Mouse (Mus musculus) lung, adult 18-20 months (tissue): Measurements from ENCODE around the gene Ropn1.
A peak's percentile ranks its signal among the peaks of the same experiment; 100 is the strongest.
"Not testable (repeated sequence)": the region's sequence is repeated elsewhere in the genome, so short reads cannot be mapped to it uniquely, and the experiment has no call there.

Experiments used
- DNase-seq, 2 experiments: peaks; one replicate each; pipeline ENCODE4 v3.0.0; 2022; ENCODE audit warnings: mixed read lengths in 2 of 2

The Ropn1 gene

DNA sequence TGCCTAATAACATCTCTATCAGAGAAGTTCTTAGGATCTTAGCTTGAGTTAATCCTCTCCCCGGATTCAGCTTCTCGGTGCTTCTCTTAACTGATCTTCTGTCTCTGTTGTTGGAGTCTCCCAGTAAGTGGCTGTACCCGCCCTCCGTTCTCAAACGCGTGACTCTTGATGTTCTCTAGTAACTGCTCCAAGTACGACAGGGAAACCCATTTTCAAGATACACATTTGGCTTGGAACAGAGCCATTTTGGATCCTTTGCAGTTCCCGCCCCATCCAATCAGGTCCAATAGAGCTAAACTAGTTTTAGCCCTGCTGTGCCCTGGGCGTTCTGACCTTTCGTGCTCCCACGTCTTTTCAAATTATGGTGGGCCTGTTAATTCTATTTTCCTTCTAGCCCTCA, 41.4 kb downstream of the Ropn1 start:
- DNase-seq: peak; percentile 15 to 36

DNA sequence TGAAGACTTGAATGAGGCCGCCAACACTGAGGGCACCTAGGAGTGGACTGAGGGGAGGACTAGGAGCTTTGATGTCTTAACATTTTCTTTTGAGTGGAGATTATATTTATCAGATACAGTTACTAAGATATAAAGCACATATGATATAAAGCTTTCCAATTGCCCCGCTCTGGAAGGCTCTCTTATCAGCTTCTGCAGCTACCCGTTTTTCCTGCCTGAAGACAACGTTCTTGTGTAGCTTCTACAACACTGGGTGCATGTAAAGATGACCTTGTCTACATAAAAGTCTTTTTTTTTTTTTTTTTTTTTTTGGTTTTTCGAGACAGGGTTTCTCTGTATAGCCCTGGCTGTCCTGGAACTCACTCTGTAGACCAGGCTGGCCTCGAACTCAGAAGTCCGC, 44.8 kb downstream of the Ropn1 start:
- no peak for DNase-seq

DNA sequence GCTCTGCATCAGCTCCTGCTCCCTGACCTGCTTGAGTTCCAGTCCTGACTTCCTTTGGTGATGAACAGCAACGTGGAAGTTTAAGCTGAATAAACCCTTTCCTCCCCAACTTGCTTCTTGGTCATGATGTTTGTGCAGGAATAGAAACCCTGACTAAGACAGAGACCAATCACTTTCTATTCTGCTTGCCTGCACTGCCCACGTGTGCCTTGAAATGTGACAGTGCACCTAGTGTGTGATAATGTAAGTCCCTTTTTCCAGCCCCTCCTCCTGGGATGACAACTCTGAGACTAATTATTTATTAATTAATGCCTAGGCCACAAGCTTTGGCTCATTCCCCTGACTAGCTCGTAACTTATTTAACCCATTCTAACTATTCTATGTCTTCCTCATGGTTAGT, 49.0 kb downstream of the Ropn1 start:
- DNase-seq: not testable (repeated sequence)

DNA sequence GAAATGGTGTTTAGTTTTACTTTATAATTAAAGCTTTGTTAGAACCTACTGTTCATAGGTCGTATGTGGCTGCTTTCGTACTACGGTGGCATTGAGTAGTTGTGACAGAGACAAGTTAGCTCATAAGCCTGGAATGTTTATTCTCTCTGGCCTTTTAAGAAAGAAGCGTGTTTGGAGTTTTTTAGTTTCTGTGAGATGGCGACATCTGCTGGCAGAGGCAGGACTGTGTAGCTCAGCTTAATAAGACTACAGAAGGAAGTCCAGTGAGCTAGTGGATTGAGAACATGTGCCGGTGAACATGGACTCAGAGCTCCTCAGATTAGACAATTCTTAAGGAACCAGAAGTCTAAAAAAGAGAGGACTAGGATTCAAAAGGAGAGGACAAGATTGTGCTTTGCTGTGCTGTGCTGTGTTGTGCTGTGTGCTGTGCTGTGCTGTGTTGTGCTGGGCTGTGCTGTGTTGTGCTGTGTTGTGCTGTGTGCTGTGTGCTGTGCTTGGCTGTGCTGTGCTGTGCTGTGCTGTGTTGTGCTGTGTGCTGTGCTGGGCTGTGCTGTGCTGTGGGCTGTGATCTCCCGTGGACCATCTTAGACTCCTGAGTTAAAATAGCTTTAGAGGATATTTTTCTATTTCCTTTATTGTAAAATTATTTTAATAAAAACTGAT, 50.6 kb downstream of the Ropn1 start:
- peak; percentile 81 to 86 for DNase-seq

DNA sequence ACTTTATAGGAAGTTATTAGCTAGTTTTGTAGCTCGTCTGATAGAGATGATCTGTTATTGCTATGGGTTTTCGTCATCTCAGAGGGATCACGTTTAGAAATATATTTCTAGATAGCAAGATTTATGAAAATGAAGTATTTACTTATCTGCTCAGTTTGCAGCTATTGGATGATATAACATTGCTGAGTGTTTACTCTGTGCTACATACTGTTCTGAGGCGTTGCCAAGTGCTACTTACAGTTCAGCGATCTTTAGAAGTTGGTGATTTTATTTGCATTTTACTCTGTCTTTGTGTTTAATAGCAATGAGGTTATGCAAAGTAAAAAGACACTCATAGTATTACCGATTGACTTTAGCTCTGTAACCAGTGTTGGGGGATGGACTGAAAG, 51.1 kb downstream of the Ropn1 start:
- DNase-seq: no peak

DNA sequence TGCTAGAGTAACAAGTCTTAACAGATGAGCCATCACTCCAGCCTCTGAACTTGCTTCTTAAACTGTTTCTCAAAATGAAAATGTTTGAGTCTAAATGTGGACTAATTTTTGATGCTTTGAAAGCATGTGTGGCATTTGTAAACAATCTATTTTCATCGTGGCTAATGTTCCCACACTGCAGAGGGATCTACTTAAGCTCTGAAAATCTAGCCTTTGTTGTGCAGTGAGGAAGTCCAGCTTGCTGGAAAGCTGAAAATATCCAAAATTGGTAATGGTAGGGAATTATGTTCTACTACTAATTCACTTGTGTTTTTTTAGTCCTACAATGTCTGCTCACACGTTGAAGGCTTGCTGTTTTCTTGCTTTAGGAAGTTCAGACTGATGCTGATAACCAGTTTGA, 56.3 kb downstream of the Ropn1 start:
- DNase-seq: peak in 1 of 2 experiments; percentile 3

DNA sequence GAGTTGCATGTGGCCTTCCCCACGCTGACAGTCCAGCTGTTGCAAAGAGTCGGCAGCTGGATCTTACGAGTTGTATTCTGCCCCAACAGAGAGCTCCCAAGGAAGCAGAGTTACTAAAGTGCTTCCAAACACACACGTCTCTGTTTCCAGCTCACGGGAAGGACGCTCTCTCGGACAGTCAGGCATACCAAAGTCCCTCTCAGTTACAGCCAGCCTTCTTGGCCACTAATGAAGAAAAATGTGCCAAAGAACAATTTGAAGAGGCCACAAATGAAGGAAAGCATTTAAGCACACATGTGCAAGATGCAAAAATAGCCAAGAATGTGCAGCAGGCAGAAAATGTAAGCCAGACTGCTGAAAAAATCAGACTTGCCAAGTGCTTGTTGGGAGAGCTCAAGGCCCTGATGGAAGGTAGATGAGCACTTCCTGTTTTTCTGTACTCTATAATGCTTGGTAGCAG, 56.8 kb downstream of the Ropn1 start:
- DNase-seq: peak in 1 of 2 experiments; percentile 9

DNA sequence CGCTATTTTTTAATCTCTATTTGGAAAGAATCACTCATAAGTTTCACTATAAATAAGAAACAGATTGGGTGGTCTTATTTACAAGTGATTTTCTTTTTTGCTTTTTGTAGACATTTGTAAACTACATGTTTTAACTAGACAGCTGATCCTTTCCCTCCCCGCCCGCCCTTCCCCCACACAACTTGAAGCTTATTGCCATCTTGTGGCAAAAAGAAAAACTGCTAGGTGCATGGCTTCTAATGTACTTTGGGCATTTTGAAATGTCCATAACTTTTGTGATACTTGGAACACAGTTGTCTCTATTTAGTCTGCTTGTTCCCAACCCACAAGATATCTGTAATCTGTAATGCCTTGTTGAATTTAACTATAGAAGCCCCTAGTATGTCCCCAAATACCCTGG, 61.8 kb downstream of the Ropn1 start:
- DNase-seq: no peak

DNA sequence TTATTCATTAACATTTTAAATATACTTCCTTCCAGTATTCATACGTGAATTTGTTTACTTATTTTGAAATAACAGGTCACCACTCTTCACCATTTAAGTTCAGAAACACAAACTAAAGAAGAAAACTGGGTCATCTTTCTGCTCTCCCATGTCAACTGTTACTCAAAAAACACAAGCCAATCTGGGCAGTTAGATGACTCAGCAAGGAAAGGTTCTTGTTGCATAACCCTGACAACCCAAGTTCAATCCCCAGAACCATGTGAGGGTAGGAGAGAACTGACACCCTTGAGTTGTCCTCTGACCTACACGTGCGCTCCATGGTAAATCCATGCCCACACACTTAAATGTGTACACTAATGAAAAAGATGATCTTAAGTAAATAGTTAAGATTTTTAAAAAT, 75.4 kb downstream of the Ropn1 start:
- DNase-seq: no peak
